Mouse (Mus musculus): ENCODE measurements at regions not wholly inside any gene's neighbourhood (a gene's known extent, or its start where the extent isn't known, plus 50 kb on each side); places are given as distances from the start of the nearest gene placed in this dataset.

DNA sequence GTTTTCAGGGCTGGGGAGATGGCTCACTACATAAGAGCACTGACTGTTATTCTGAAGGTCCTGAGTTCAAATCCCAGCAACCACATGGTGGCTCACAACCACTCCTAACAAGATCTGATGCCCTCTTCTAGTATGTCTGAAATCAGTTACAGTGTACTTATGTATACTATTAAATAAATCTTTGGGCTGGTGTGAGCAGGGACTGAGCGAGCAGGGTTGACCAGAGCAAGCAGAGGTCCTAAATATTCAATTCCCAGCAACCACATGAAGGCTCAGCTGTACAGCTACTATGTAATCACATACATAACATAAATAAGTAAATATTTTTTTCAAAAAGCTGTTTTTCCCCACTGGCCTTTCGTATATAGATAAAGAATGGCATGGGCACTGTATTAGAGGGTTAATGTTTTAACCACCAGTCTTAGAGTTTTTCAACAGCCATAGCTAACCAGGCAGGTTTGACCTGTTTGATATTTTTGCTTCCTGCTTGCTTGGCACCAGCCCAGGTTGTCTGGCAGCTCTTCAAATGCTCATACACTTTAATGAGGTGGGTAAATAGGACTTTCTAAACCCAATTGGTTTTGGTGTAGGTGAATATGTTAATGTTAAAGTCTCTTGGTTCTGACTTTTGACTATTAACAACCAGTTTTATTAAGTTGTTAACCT, 134.1 kb upstream of the Fam84a start:
- no peaks in the 10 kb centered on the region for H3K4me1 ChIP-seq (ENCODE audit: control insufficient read depth, insufficient read depth, low read length)
- TF ChIP-seq POLR2A (IDR thresholded peaks at IDR 0.05; ENCODE audit: control insufficient read depth, low read depth, low read length), result no peak
- no peak for TF ChIP-seq CTCF (IDR thresholded peaks at IDR 0.05; ENCODE audit: control insufficient read depth, insufficient read depth, insufficient replicate concordance, low read depth, low read length)
- no peaks in the 10 kb centered on the region for H3K27me3 ChIP-seq (ENCODE audit: control insufficient read depth, insufficient read depth, low read length)
- H3K27ac ChIP-seq (ENCODE audit: control insufficient read depth, insufficient read depth, low read depth, low read length), result no peak overlapping the region
- H3K4me3 ChIP-seq (ENCODE audit: control insufficient read depth, low read depth, low read length), result no peak overlapping the region
- H3K36me3 ChIP-seq (ENCODE audit: control insufficient read depth, insufficient read depth, low read length), result no peaks in the 10 kb centered on the region

DNA sequence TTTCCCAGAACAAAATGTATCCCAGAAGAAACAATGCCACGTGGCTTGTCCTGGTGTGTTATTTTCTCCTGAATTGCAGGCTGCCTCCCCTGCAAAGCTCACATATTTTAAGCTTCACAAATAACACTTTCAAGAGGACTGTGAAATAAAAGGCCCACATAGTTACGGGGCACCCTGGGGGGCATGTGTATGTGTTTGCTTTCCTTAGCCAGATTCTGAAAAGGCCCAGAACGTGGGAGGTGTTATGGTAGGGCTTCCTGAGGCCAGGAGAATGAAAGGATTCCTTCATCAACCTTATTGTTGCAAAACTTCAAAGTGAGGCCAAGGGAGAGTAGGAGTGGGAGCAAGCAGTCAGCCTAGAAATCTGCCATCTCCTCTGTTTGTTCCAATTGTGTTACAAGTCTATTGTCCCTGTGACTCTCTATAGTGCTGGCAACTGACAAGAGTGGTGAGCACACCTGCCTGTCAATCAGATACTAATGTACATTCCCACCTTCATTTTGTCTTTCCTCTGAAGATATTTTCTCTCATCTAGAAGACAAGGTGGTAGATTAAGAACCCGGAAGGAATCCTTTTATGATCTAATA, 131.3 kb upstream of the Fam84a start:
- no peaks in the 10 kb centered on the region for H3K36me3 ChIP-seq (ENCODE audit: control insufficient read depth, insufficient read depth, low read length)
- no peak for TF ChIP-seq CTCF (IDR thresholded peaks at IDR 0.05; ENCODE audit: control insufficient read depth, insufficient read depth, insufficient replicate concordance, low read depth, low read length)
- no peak for TF ChIP-seq POLR2A (IDR thresholded peaks at IDR 0.05; ENCODE audit: control insufficient read depth, low read depth, low read length)
- H3K4me1 ChIP-seq (ENCODE audit: control insufficient read depth, insufficient read depth, low read length), result no peaks in the 10 kb centered on the region
- H3K27me3 ChIP-seq (ENCODE audit: control insufficient read depth, insufficient read depth, low read length), result no peaks in the 10 kb centered on the region
- no peak overlapping the region for H3K4me3 ChIP-seq (ENCODE audit: control insufficient read depth, low read depth, low read length)
- H3K27ac ChIP-seq (ENCODE audit: control insufficient read depth, insufficient read depth, low read depth, low read length), result peak overlapping the region; percentile 39

DNA sequence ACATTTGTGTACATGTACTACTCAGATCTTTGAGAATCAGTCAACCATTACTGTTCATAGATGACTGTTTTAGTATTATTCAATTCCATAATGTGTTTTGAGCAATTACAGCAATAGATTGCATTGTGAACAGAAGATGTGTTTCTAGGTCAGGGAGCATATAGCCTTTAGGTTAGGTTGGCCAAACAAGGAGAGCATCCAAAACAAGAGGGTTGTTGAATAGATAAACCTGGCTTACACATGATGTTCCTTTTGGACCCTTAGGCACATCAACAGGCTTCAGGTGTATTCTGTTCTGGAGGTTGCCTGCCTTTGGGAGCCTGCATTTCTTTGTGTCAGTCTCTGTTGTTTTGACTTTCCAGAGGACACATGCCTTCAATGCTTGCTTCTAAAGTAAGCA, 123.4 kb upstream of the Fam84a start:
- Histone ChIP-seq H3K4me1 (ENCODE audit: control insufficient read depth, insufficient read depth, low read length) (no peaks in the 10 kb centered on the region), H3K27ac (ENCODE audit: control insufficient read depth, insufficient read depth, low read depth, low read length) (no peak overlapping the region), H3K4me3 (ENCODE audit: control insufficient read depth, low read depth, low read length) (no peak overlapping the region), H3K27me3 (ENCODE audit: control insufficient read depth, insufficient read depth, low read length) (no peaks in the 10 kb centered on the region), H3K36me3 (ENCODE audit: control insufficient read depth, insufficient read depth, low read length) (no peaks in the 10 kb centered on the region)
- TF ChIP-seq POLR2A (IDR thresholded peaks at IDR 0.05; ENCODE audit: control insufficient read depth, low read depth, low read length) (no peak), CTCF (IDR thresholded peaks at IDR 0.05; ENCODE audit: control insufficient read depth, insufficient read depth, insufficient replicate concordance, low read depth, low read length) (no peak)

- Histone ChIP-seq H3K27ac (ENCODE audit: control insufficient read depth, insufficient read depth, low read depth, low read length) (no peak overlapping the region), H3K36me3 (ENCODE audit: control insufficient read depth, insufficient read depth, low read length) (no peaks in the 10 kb centered on the region), H3K4me3 (ENCODE audit: control insufficient read depth, low read depth, low read length) (no peak overlapping the region), H3K27me3 (ENCODE audit: control insufficient read depth, insufficient read depth, low read length) (no peaks in the 10 kb centered on the region), H3K4me1 (ENCODE audit: control insufficient read depth, insufficient read depth, low read length) (no peaks in the 10 kb centered on the region)
- TF ChIP-seq CTCF (IDR thresholded peaks at IDR 0.05; ENCODE audit: control insufficient read depth, insufficient read depth, insufficient replicate concordance, low read depth, low read length), result no peak
- no peak for TF ChIP-seq POLR2A (IDR thresholded peaks at IDR 0.05; ENCODE audit: control insufficient read depth, low read depth, low read length)
Measured at GRCm38 (mm10) chr12:14274796-14275195, 122.9 kb upstream of the Fam84a start.

- no peak overlapping the region for H3K27ac ChIP-seq (ENCODE audit: control insufficient read depth, insufficient read depth, low read depth, low read length)
- H3K4me3 ChIP-seq (ENCODE audit: control insufficient read depth, low read depth, low read length), result no peak overlapping the region
- H3K4me1 ChIP-seq (ENCODE audit: control insufficient read depth, insufficient read depth, low read length), result no peaks in the 10 kb centered on the region
- H3K27me3 ChIP-seq (ENCODE audit: control insufficient read depth, insufficient read depth, low read length), result no peaks in the 10 kb centered on the region
- TF ChIP-seq POLR2A (IDR thresholded peaks at IDR 0.05; ENCODE audit: control insufficient read depth, low read depth, low read length) (no peak), CTCF (IDR thresholded peaks at IDR 0.05; ENCODE audit: control insufficient read depth, insufficient read depth, insufficient replicate concordance, low read depth, low read length) (no peak)
- no peaks in the 10 kb centered on the region for H3K36me3 ChIP-seq (ENCODE audit: control insufficient read depth, insufficient read depth, low read length)
Measured at GRCm38 (mm10) chr12:14271216-14271615, 119.4 kb upstream of the Fam84a start.

DNA sequence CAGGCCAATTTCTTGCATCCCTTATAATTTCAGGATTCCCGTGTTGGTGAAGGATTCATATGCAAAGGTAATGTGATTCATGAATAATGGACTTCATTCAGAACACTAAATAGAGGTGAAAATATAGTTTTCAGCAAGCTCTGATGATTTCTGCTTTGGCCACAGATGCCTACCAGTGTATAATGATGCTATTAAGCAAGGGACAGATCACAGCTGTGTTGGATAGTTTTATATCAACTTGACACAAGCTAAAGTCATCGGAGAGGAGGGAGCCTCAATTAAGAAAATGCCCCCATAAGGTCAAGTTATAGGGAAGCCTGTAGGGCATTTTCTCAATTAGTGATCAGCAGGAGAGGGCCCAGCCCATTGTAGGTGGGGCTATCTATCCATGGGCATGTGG, 109.2 kb upstream of the Fam84a start:
- Histone ChIP-seq H3K27ac (ENCODE audit: control insufficient read depth, insufficient read depth, low read depth, low read length) (no peak overlapping the region), H3K4me1 (ENCODE audit: control insufficient read depth, insufficient read depth, low read length) (no peaks in the 10 kb centered on the region), H3K4me3 (ENCODE audit: control insufficient read depth, low read depth, low read length) (no peak overlapping the region), H3K27me3 (ENCODE audit: control insufficient read depth, insufficient read depth, low read length) (no peaks in the 10 kb centered on the region), H3K36me3 (ENCODE audit: control insufficient read depth, insufficient read depth, low read length) (no peaks in the 10 kb centered on the region)
- no peak for TF ChIP-seq CTCF (IDR thresholded peaks at IDR 0.05; ENCODE audit: control insufficient read depth, insufficient read depth, insufficient replicate concordance, low read depth, low read length)
- TF ChIP-seq POLR2A (IDR thresholded peaks at IDR 0.05; ENCODE audit: control insufficient read depth, low read depth, low read length), result no peak

DNA sequence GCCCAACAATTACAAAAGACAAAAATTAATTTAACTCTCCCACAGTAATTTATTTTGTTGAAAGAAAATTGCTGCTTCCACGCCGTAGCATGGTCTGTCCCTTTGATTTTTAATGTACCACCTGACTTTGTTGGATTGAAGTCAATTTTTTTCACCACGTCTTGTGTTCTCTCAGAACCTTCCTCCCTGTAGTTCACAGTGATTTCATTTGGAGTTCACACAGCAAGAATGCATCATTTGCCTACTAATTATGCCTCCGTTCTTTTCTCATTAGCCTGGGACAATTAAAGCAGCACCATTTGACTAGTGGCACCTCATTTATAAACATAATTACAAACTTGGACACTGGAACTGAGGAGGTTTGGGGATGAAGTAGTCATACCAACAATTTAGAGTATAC, 108.4 kb upstream of the Fam84a start:
- H3K4me3 ChIP-seq (ENCODE audit: control insufficient read depth, low read depth, low read length), result no peak overlapping the region
- no peaks in the 10 kb centered on the region for H3K27me3 ChIP-seq (ENCODE audit: control insufficient read depth, insufficient read depth, low read length)
- H3K36me3 ChIP-seq (ENCODE audit: control insufficient read depth, insufficient read depth, low read length), result no peaks in the 10 kb centered on the region
- H3K4me1 ChIP-seq (ENCODE audit: control insufficient read depth, insufficient read depth, low read length), result no peaks in the 10 kb centered on the region
- no peak for TF ChIP-seq POLR2A (IDR thresholded peaks at IDR 0.05; ENCODE audit: control insufficient read depth, low read depth, low read length)
- no peak for TF ChIP-seq CTCF (IDR thresholded peaks at IDR 0.05; ENCODE audit: control insufficient read depth, insufficient read depth, insufficient replicate concordance, low read depth, low read length)
- H3K27ac ChIP-seq (ENCODE audit: control insufficient read depth, insufficient read depth, low read depth, low read length), result no peak overlapping the region

Data from testis, adult 2 months (tissue).